Mouse (Mus musculus) lung, postnatal 10 days (tissue): ENCODE measurements around the gene Pqlc3.

Source experiments
- DNase-seq: peaks from one replicate; pipeline ENCODE4 v3.0.0; 2021

Pqlc3 gene

GRCm38 (mm10) chr12:17001211-17001610, 1.0 kb upstream of the Pqlc3 start:
- DNase-seq = no peak

GRCm38 (mm10) chr12:17000628-17001027, 420 bp upstream of the Pqlc3 start:
- peak; percentile 28 for DNase-seq

- peak; percentile 32 for DNase-seq
These were observed 1.1 kb downstream of the Pqlc3 start for GRCm38 (mm10) chr12:16999146-16999545.

- DNase-seq = no peak
These were observed 3.2 kb downstream of the Pqlc3 start for GRCm38 (mm10) chr12:16996886-16997462.

- no peak for DNase-seq
These were observed 3.9 kb downstream of the Pqlc3 start for GRCm38 (mm10) chr12:16996281-16996680.

- no peak for DNase-seq
These were observed 5.9 kb downstream of the Pqlc3 start for GRCm38 (mm10) chr12:16994291-16994690.

GRCm38 (mm10) chr12:16992355-16992754, 7.9 kb downstream of the Pqlc3 start:
- no peak for DNase-seq

GRCm38 (mm10) chr12:16991376-16991775, 8.8 kb downstream of the Pqlc3 start:
- DNase-seq = no peak

GRCm38 (mm10) chr12:16985778-16986177, 14.4 kb downstream of the Pqlc3 start:
- DNase-seq = no peak

- DNase-seq = no peak
These were observed 23.1 kb downstream of the Pqlc3 start for GRCm38 (mm10) chr12:16977120-16977519.

- no peak for DNase-seq
These were observed 33.4 kb downstream of the Pqlc3 start for GRCm38 (mm10) chr12:16966811-16967210.

GRCm38 (mm10) chr12:16963354-16963753, 36.9 kb downstream of the Pqlc3 start:
- no peak for DNase-seq

- DNase-seq = peak; percentile 45
These were observed 41.4 kb downstream of the Pqlc3 start for GRCm38 (mm10) chr12:16958851-16959250.

GRCm38 (mm10) chr12:16948239-16948638, 52.0 kb downstream of the Pqlc3 start:
- DNase-seq = no peak

- no peak for DNase-seq
These were observed 58.2 kb downstream of the Pqlc3 start for GRCm38 (mm10) chr12:16941976-16942375.
